Mouse (Mus musculus) midbrain, embryonic 13.5 days (tissue): Measurements from ENCODE around the gene L3mbtl4. TPM values are rescaled to one million over a fixed set of nuclear protein-coding genes. Genes with fewer than 3 reads are reported as not detected.

Experiments used
- ATAC-seq: fragments of 200-750 bp; cut with Nextera tagmentation; 2 replicates; pipeline ENCODE4 v1.8.0; 2017; ENCODE audit warnings: mild to moderate bottlenecking, moderate TSS enrichment, moderate library complexity
- H3K27ac ChIP-seq: fragments of 300-500 bp; sonication (generic); 2 replicates; pipeline ENCODE4 v1.5.1; 2015; ENCODE audit warnings: inconsistent platforms, mild to moderate bottlenecking, moderate library complexity
- H3K27me3 ChIP-seq: fragments of 300-500 bp; sonication (generic); 2 replicates; pipeline ENCODE4 v1.6.1; 2015; ENCODE audit warnings: mild to moderate bottlenecking, inconsistent platforms
- H3K36me3 ChIP-seq: fragments of 300-500 bp; sonication (generic); 2 replicates; pipeline ENCODE4 v1.6.1; 2015; ENCODE audit warnings: mild to moderate bottlenecking, inconsistent platforms
- H3K4me1 ChIP-seq: fragments of 300-500 bp; sonication (generic); replicated peaks from 2 replicates; pipeline ENCODE4 v1.6.1; 2015; ENCODE audit warnings: inconsistent platforms
- H3K4me2 ChIP-seq: fragments of 300-500 bp; sonication (generic); replicated peaks from 2 replicates; pipeline ENCODE4 v1.6.1; 2015; ENCODE audit warnings: moderate library complexity, mild to moderate bottlenecking, inconsistent platforms
- H3K4me3 ChIP-seq: fragments of 300-500 bp; sonication (generic); replicated peaks from 2 replicates; pipeline ENCODE4 v1.5.1; 2015; ENCODE audit warnings: mild to moderate bottlenecking, inconsistent platforms
- H3K9ac ChIP-seq: fragments of 300-500 bp; sonication (generic); replicated peaks from 2 replicates; pipeline ENCODE4 v1.6.1; 2015; ENCODE audit warnings: mild to moderate bottlenecking, inconsistent platforms
- H3K9me3 ChIP-seq: fragments of 300-500 bp; sonication (generic); 2 replicates; pipeline ENCODE4 v1.6.1; 2016; ENCODE audit warnings: mild to moderate bottlenecking, inconsistent platforms
- WGBS: fragments of 180-500 bp; shearing (Covaris S2); methylation state at CpG from one replicate; pipeline ENCODE4 v1.1.7; 2015; 5-methylcytosine and 5-hydroxymethylcytosine counted together
- polyA plus RNA-seq: library from polyadenylated mRNA; unstranded; fragments of >200 nt; fragmentation: Nextera tagmentation; extraction: Ambion mirVana; gene quantifications from 2 replicates; pipeline ENCODE4 v1.2.1, GENCODE M21; 2015

The L3mbtl4 gene
- 1.2 and 1.6 TPM in 2 replicates for polyA plus RNA-seq

GRCm38 (mm10) chr17:68273527-68273926, at the start of gene L3mbtl4:
L3mbtl4 (plus strand) TSS chr17:68273797.
- H3K27me3 ChIP-seq: peaks cover 6% of the 10 kb centered on the region
- H3K4me3 ChIP-seq: peak within 1 kb of the TSS; percentile 64
- ATAC-seq: peak; percentile 95
- H3K9ac ChIP-seq: peak within 1 kb of the TSS; percentile 69
- under 1% methylated on average over 21 of the region's 29 CpGs for WGBS
- H3K4me1 ChIP-seq: peaks cover 10% of the 10 kb centered on the region
- no peak within 1 kb of the TSS for H3K27ac ChIP-seq
- H3K9me3 ChIP-seq: no peaks in the 10 kb centered on the region
- H3K4me2 ChIP-seq: peak within 1 kb of the TSS; percentile 98
- no peaks in the 10 kb centered on the region for H3K36me3 ChIP-seq

- ATAC-seq: no peak
- WGBS: 85% methylated on average over 4 of the region's 4 CpGs
Observed at GRCm38 (mm10) chr17:68230484-68230883, 43.1 kb upstream of the L3mbtl4 start.

GRCm38 (mm10) chr17:68235380-68235779, 38.2 kb upstream of the L3mbtl4 start:
- Histone ChIP-seq H3K4me2 (no peak overlapping the region), H3K4me1 (no peaks in the 10 kb centered on the region), H3K36me3 (no peaks in the 10 kb centered on the region), H3K27ac (no peak overlapping the region), H3K4me3 (no peak overlapping the region), H3K9me3 (no peaks in the 10 kb centered on the region), H3K9ac (no peak overlapping the region), H3K27me3 (no peaks in the 10 kb centered on the region)
- WGBS: 84% methylated on average over 4 of the region's 4 CpGs
- no peak for ATAC-seq

More at GRCm38 (mm10) chr17:68230484-68230883, 43.1 kb upstream of the L3mbtl4 start:
- Histone ChIP-seq H3K4me3 (no peak overlapping the region), H3K9ac (no peak overlapping the region), H3K4me1 (no peaks in the 10 kb centered on the region), H3K27ac (no peak overlapping the region), H3K4me2 (no peak overlapping the region), H3K9me3 (no peaks in the 10 kb centered on the region), H3K36me3 (no peaks in the 10 kb centered on the region), H3K27me3 (no peaks in the 10 kb centered on the region)

GRCm38 (mm10) chr17:68236992-68237391, 36.6 kb upstream of the L3mbtl4 start:
- WGBS: 89% methylated on average over 12 of the region's 12 CpGs
- Histone ChIP-seq H3K4me3 (no peak overlapping the region), H3K9ac (no peak overlapping the region), H3K36me3 (no peaks in the 10 kb centered on the region), H3K4me2 (no peak overlapping the region), H3K4me1 (no peaks in the 10 kb centered on the region), H3K27me3 (no peaks in the 10 kb centered on the region), H3K9me3 (no peaks in the 10 kb centered on the region), H3K27ac (no peak overlapping the region)
- ATAC-seq: no peak

- ATAC-seq: no peak
- WGBS: 78% methylated on average over 2 of the region's 2 CpGs
Observed at GRCm38 (mm10) chr17:68240171-68240570, 33.4 kb upstream of the L3mbtl4 start.

GRCm38 (mm10) chr17:68264835-68265557, 8.6 kb upstream of the L3mbtl4 start:
- Histone ChIP-seq H3K27me3 (no peaks in the 10 kb centered on the region), H3K9me3 (peaks cover 6% of the 10 kb centered on the region; the same call in 1 of the 2 replicates), H3K4me2 (no peak overlapping the region), H3K4me3 (no peak overlapping the region), H3K4me1 (no peaks in the 10 kb centered on the region), H3K27ac (no peak overlapping the region), H3K9ac (no peak overlapping the region), H3K36me3 (no peaks in the 10 kb centered on the region)
- no peak for ATAC-seq
- WGBS: 78% methylated on average over 7 of the region's 7 CpGs

More at GRCm38 (mm10) chr17:68240171-68240570, 33.4 kb upstream of the L3mbtl4 start:
- Histone ChIP-seq H3K36me3 (no peaks in the 10 kb centered on the region), H3K27me3 (no peaks in the 10 kb centered on the region), H3K9me3 (no peaks in the 10 kb centered on the region), H3K27ac (no peak overlapping the region), H3K4me2 (no peak overlapping the region), H3K4me1 (no peaks in the 10 kb centered on the region), H3K9ac (no peak overlapping the region), H3K4me3 (no peak overlapping the region)

- peak overlapping the region; percentile 98 for H3K4me2 ChIP-seq
- 12% methylated on average over 14 of the region's 14 CpGs for WGBS
- peaks cover 10% of the 10 kb centered on the region for H3K4me1 ChIP-seq
- H3K27me3 ChIP-seq: peaks cover 6% of the 10 kb centered on the region
- no peaks in the 10 kb centered on the region for H3K36me3 ChIP-seq
- peak; percentile 75 for ATAC-seq
- no peak overlapping the region for H3K27ac ChIP-seq
- peak overlapping the region; percentile 69 for H3K9ac ChIP-seq
- H3K9me3 ChIP-seq: no peaks in the 10 kb centered on the region
- peak overlapping the region; percentile 64 for H3K4me3 ChIP-seq
Observed at GRCm38 (mm10) chr17:68273954-68274353, 357 bp downstream of the L3mbtl4 start.

GRCm38 (mm10) chr17:68275138-68275537, 1.5 kb downstream of the L3mbtl4 start:
- Histone ChIP-seq H3K4me2 (no peak overlapping the region), H3K36me3 (no peaks in the 10 kb centered on the region), H3K27me3 (peaks cover 6% of the 10 kb centered on the region), H3K27ac (no peak overlapping the region), H3K4me3 (no peak overlapping the region), H3K4me1 (peaks cover 10% of the 10 kb centered on the region), H3K9me3 (no peaks in the 10 kb centered on the region), H3K9ac (no peak overlapping the region)
- 94% methylated on average over 2 of the region's 2 CpGs for WGBS
- no peak for ATAC-seq

- H3K4me2 ChIP-seq: no peak overlapping the region
- H3K27ac ChIP-seq: no peak overlapping the region
- H3K9me3 ChIP-seq: no peaks in the 10 kb centered on the region
- 84% methylated on average over 2 of the region's 2 CpGs for WGBS
- H3K27me3 ChIP-seq: no peaks in the 10 kb centered on the region
- H3K36me3 ChIP-seq: no peaks in the 10 kb centered on the region
- no peaks in the 10 kb centered on the region for H3K4me1 ChIP-seq
- ATAC-seq: no peak
- H3K9ac ChIP-seq: no peak overlapping the region
- H3K4me3 ChIP-seq: no peak overlapping the region
Observed at GRCm38 (mm10) chr17:68280915-68281314, 7.3 kb downstream of the L3mbtl4 start.

- 19% methylated on average over 8 of the region's 8 CpGs for WGBS
- Histone ChIP-seq H3K27ac (no peak overlapping the region), H3K4me3 (no peak overlapping the region), H3K9me3 (no peaks in the 10 kb centered on the region), H3K27me3 (no peaks in the 10 kb centered on the region), H3K4me2 (no peak overlapping the region), H3K36me3 (no peaks in the 10 kb centered on the region), H3K9ac (no peak overlapping the region), H3K4me1 (no peaks in the 10 kb centered on the region)
- ATAC-seq: 0 out of 2 replicates have a peak, but pooled peaks have one; percentile 30
Observed at GRCm38 (mm10) chr17:68285119-68285782, 11.7 kb downstream of the L3mbtl4 start.

- Histone ChIP-seq H3K9me3 (no peaks in the 10 kb centered on the region), H3K27ac (no peak overlapping the region), H3K9ac (no peak overlapping the region), H3K4me1 (peaks cover 8% of the 10 kb centered on the region; the same call in 1 of the 2 replicates), H3K27me3 (no peaks in the 10 kb centered on the region), H3K4me3 (no peak overlapping the region), H3K36me3 (no peaks in the 10 kb centered on the region), H3K4me2 (no peak overlapping the region)
- WGBS: 84% methylated on average over 4 of the region's 4 CpGs
- ATAC-seq: no peak
Observed at GRCm38 (mm10) chr17:68288094-68288493, 14.5 kb downstream of the L3mbtl4 start.

GRCm38 (mm10) chr17:68288699-68289098, 15.1 kb downstream of the L3mbtl4 start:
- ATAC-seq: no peak
- H3K9ac ChIP-seq: no peak overlapping the region
- 91% methylated on average over 8 of the region's 8 CpGs for WGBS

More at GRCm38 (mm10) chr17:68288699-68289098, 15.1 kb downstream of the L3mbtl4 start:
- peaks cover 8% of the 10 kb centered on the region; the same call in 1 of the 2 replicates for H3K4me1 ChIP-seq
- no peak overlapping the region for H3K4me3 ChIP-seq
- H3K4me2 ChIP-seq: no peak overlapping the region
- H3K27ac ChIP-seq: no peak overlapping the region
- no peaks in the 10 kb centered on the region for H3K9me3 ChIP-seq
- H3K27me3 ChIP-seq: no peaks in the 10 kb centered on the region
- no peaks in the 10 kb centered on the region for H3K36me3 ChIP-seq
